Mouse (Mus musculus): ENCODE results near the gene Grin2a. TPM values are rescaled to one million over a fixed set of nuclear protein-coding genes. Genes with fewer than 3 reads are reported as not detected.

The Grin2a gene
- total RNA-seq, 2 experiments from 2014 or later: 250 to 257 TPM

DNA sequence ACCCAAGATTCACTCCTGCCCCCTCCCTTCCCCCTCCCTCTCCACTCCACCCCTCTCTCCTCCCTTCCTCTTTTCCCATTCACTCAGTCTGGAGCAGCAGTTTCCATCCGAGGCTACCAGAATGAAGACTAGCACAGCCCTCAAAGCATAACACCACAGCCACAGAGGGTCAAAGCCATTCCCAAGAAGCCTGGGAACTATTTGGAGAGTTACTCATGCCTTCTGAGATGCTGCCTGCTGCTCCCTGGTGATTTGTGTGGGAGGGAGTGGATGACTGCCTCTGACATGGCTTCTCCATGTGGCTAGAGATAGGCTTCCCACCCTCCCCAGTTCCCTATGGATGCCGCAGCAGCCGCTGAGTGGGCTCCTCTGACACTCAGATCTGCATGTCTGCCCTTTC, 10.3 kb downstream of the Grin2a start:
- intact Hi-C loops (cut with DNase I): no loop called here
- DNase-seq (ENCODE audit: low spot score in 2 of 2): peak in 1 of 2 experiments; percentile 47

DNA sequence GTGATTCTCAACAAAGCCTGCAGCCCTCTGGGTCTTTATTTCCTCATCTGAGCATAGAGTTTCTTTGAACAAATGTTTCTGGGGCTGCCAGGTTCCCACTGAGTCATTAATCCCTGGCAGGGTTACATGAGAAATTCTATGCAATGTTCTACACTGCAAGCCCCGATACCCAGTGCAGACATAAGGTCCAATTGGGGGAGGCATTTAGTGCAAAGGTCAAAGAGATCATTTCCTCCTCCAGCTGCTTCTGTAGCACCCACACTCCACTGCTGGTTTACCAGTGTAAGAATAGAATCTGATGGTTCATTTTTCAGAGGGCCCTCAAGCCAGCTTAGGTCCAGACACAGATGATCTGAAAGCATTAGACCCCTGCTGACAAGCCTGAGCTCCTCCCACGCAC, 14.7 kb downstream of the Grin2a start:
- no peak for DNase-seq (ENCODE audit: low spot score in 2 of 2)
- intact Hi-C loops (cut with DNase I): no loop called here

DNA sequence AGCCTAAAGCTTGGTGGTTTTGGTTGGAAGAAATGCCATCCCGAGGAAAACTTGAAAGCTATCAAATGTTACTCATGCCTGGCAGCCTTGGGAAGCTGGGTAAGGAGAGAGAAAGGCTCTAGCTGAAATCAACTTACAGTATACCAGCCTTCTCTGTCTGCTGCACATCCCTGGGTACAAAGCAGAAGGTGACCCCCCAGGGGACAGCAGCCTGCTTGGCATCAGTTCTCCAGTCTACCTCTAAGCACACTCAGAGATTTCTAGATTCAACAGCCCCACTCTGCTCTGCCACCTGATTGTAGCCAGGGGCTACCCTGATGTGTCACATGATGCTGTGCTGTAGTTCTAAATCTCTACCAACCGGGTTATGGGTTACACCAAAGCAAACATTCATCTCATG, 17.2 kb downstream of the Grin2a start:
- DNase-seq (ENCODE audit: low spot score in 2 of 2): no peak
- intact Hi-C loops (cut with DNase I): no loop called here

DNA sequence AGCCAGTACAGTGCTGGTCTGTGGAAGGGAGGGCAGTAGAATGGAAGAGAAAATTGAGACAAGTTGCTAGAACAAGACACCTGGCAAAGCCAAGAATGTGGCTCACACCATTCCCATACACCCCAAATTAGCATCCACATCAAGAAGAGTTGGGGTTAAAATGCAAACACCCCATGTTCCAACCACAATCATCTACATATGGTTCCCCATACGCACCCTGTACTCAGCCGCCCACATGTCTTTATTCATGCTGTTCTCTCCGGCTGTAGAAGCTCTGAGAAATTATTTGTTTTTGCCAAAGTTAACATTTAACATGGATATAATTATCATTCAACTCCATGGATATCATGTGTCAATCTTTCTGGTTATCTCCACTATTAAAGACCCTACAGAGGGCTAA, 22.7 kb downstream of the Grin2a start:
- intact Hi-C loops (cut with DNase I): no loop called here
- peak; percentile 23 to 62 for DNase-seq (ENCODE audit: low spot score in 2 of 2)

DNA sequence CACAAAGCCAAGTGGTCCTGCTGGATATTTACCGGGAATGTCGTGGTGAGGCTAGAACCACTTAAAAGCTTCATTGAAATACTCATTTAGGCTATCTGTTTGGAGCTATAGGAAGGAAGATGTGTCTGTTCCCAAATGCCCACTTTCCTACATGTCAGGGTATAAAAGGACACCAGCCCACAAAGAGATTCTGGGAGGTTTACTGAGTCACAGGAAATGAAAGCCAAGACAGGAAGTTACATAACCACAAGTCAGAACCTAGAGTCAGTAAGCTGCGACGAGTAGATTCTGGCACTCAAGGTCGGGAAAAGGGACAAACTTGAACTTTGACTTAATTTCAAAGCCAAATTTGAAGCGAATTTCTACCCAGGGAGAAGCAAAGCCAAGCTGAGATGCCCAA, 30.9 kb downstream of the Grin2a start:
- peak in 1 of 2 experiments; percentile 59 for DNase-seq (ENCODE audit: low spot score in 2 of 2)
- intact Hi-C loops (cut with DNase I): no loop called here

DNA sequence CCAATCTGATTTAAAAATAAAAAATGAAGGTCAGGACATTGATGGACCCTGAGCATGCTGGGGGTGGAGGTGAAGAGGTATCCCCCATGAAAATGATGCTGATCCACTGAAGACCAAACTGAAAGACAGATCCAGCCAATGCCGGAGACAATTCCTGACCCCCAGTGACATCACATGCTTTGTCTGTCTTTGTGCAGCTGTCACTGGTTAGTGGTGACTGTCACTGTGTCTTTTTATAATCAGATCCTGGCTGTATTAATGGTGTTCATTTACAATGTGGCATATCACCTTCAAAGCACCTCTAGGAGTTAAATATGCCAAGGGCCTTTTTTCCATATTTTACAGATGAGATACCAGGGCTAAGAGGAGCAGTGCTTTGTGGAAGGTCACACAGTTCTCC, 32.9 kb downstream of the Grin2a start:
- intact Hi-C loops (cut with DNase I): no loop called here
- no peak for DNase-seq (ENCODE audit: low spot score in 2 of 2)

DNA sequence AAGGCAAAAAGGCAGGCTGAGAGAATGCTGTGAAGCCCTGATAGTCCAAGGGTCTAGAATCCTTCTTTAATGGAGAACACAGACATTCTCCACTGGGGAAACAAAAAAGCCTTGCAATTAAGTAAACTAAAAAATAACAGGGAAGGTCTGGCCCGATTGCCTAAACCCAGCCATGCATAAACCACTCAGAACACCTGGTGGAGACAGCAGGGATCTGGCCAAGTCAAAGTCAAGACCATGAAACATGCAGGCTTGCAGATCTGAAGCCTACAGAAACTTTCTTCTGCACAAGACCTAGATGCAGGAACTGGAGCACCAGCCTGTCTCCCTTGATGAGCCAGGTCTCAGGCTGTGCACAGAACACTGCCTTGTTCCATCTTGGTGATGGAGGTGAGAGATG, 36.0 kb downstream of the Grin2a start:
- intact Hi-C loops (cut with DNase I): no loop called here
- DNase-seq (ENCODE audit: low spot score in 2 of 2): no peak

DNA sequence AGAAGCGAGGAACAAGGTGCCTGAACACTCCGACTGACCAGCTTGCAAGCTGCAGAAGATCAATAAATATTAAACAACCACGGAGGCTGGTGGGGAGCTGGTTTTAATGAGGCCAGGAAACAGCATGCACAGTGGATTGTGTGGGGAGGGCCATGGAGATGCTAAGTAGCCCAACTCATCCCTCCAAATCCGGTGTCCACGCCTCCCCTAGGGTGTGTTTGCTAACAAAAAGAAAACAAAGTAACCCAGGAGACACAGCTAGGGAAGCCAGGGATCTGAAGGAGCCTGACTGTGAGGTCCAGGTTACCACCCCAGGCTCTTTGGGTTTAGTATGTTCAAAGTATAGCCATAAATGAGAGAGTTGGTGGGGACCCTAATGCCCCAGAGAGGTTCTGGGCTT, 41.1 kb downstream of the Grin2a start:
- no peak for DNase-seq (ENCODE audit: low spot score in 2 of 2)
- intact Hi-C loops (cut with DNase I): no loop called here

DNA sequence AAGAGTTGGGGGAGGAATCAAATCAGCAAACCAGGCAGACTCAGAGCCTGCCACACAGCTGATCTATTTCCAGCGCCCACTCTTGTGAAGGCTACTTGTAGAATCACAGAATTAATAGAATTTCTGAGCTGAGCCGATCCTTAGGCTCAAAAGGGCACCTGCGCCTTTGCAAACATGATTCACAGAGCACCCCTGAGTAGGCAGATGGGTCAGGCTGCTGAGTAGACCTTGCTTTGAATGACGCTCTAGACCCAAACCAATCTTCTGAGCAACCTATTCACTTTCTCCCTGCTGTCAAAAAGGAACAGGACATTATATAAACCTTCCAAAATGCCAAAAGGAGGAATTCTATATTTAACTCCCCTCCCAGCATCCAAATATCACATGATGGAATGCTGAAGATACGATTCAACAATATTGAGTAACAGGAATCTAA, 41.9 kb downstream of the Grin2a start:
- intact Hi-C loops (cut with DNase I): no loop called here
- DNase-seq (ENCODE audit: low spot score in 2 of 2): peak; percentile 51 to 69

DNA sequence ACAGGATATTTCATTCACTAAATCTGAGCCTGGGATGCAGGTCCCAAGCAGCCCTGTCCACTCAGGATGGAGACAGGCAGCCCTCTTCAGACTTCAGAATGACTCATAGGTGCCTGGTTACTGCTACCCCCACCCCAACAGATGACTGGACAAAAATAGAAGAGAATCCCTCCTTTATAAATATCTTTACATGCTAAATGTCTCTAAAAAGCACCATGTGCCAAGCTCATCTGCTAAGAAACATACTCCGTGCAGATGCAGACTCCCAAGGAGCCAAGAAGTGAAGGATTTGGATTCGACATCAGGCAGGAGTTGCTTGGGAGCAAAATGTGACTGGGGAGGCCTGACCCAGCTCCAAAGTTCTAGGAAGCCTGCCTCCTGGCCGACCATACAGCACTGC, 46.1 kb downstream of the Grin2a start:
- peak in 1 of 2 experiments; percentile 56 for DNase-seq (ENCODE audit: low spot score in 2 of 2)
- intact Hi-C loops (cut with DNase I): no loop called here

DNA sequence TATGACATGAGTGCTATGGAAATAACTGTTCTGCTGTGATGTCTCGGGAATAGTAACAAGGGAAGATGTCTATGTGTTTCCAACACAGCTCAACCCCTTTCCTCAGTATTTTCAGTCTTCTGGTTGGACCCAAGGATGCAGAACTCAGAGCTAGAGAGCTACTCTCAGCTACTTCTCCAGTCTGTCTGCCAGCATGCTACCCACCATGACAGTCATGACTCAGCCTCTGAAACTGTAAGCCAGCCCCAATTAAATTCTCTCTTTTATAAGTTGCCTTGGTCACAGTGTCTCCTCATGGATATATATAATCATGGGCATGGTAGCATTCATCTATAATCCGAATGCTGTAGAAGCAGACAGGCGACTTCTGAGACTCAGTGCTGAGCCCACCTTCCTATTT, 47.9 kb downstream of the Grin2a start:
- intact Hi-C loops (cut with DNase I): no loop called here
- DNase-seq (ENCODE audit: low spot score in 2 of 2): peak in 1 of 2 experiments; percentile 80

DNA sequence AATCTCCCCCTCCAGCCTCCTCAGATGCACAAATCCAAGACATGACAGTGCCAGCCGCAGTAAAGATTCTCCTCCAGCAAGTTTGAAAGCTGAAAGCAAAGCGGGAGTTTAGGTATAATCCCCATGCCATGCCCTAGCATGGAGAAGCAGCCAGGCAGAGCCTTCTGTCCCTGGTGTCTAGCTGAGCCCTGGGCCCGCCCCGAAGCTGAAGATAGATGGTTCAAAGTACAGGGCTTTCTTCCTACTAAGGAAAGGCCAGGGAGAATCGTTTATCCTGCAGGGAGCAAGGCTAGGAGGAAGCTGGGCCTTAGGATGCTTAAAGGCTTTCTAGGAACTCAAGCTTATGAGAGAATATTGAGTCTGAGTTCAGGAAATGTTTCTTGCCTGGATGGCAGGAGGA, 50.5 kb downstream of the Grin2a start:
- intact Hi-C loops (cut with DNase I): no loop called here
- DNase-seq (ENCODE audit: low spot score in 2 of 2): no peak

DNA sequence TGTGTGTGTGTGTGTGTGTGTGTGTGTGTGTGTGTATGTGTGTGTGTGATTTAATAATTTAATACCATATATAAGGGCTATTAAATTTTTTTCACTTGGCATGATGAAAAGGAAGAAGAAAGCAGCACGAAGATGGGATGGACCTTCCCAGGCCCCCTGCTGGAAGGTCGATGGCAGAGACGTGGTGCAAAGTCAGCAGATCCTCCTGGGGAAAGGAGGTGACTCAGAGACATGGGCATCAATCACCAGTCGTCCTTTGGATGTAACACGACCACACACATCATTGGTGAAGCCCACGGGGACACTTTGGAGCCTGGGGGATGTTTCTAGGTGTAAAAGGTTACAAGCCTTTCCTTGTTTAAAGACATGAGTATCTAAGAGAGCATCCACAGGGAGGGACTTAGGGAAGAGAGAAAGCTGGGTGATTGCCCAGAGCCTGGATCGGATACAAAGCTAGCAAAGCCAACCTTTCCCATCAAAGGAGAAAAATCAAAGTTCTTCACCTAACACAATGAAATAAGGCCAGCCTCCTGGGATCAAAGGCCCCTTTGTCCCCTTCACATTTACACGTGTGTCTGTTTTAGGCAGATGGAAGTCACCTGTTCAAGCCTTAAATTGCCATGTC, 53.9 kb downstream of the Grin2a start:
- DNase-seq (ENCODE audit: low spot score in 2 of 2): peak in 1 of 2 experiments; percentile 28
- intact Hi-C loops (cut with DNase I): no loop called here

DNA sequence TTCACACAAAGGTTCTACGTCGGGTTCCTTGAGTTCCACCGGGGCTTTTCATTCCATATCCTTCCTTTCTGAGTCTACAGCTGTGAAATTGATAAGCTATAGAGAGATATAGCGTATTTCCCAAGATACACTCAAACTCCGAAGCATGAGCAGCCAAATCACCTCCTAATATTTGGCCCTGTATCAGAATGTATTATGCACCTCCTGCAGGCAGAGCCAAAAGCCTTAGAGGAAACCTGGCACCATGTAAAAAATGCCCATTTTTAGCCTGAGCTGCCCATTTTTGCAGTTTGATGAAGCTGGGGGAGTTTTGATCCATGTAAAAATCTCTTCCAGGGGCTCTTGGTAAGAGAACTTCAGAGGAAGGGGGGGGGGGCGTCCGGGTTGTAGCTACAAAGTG, 54.6 kb downstream of the Grin2a start:
- no peak for DNase-seq (ENCODE audit: low spot score in 2 of 2)
- intact Hi-C loops (cut with DNase I): no loop called here

DNA sequence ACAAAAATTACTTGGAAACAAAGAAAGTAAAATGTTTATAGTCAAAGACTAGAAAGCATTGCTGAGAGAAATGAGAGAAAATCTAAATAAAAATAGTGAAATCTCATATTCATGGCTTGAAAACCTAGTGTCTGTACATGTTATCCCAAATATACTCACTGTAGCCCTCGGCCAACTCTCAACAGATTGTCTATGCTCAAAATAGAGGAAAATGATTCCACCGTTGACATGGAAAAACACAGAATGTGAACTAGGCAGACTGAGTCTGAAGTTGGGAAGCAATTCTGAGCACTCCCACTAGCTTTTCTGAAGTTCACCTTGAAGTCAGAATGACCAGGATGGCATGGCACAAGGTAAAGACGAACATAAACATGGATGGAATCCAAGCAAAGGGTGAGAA, 84.7 kb downstream of the Grin2a start:
- intact Hi-C loops (cut with DNase I): no loop called here
- peak in 1 of 2 experiments; percentile 82 for DNase-seq (ENCODE audit: low spot score in 2 of 2)

DNA sequence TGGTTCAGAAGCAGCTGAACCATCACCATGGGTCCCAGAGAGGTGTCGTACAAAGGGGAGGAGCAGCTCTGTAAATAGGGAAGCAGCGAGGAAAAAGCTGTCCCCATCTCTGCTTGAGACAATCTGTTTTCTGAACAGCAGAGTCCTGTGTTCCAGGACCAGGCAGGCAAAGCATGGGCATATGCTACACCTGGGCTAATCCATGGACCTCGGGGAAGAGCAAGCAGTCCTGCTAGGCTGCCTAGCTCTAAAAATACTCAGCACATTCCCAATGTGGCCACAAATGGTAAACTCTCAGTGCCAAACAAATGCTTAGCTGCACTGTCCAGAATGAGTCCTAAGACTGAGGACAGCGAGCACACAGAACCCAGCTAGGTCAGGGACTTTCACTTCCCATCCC, 86.1 kb downstream of the Grin2a start:
- DNase-seq (ENCODE audit: low spot score in 2 of 2): no peak
- intact Hi-C loops (cut with DNase I): no loop called here

DNA sequence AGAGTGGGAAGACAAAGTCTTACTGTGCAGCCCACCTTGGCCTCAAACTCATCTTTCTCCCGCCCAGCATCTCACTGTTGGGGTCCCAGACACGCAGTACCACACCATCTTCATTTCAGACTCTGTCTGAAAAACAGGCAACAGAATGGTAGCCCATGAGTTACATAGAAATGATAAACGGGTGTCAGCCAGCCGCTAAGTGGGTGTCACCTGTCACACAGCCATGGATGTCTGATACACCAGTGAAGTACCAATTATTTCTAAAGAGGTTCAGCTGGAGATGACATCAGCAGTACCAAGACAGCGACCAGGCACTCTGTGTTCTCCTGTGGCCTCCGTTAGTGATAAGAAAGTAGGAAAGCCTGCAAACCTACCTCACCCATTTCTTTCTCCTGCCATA, 90.9 kb downstream of the Grin2a start:
- no peak for DNase-seq (ENCODE audit: low spot score in 2 of 2)
- intact Hi-C loops (cut with DNase I): no loop called here

DNA sequence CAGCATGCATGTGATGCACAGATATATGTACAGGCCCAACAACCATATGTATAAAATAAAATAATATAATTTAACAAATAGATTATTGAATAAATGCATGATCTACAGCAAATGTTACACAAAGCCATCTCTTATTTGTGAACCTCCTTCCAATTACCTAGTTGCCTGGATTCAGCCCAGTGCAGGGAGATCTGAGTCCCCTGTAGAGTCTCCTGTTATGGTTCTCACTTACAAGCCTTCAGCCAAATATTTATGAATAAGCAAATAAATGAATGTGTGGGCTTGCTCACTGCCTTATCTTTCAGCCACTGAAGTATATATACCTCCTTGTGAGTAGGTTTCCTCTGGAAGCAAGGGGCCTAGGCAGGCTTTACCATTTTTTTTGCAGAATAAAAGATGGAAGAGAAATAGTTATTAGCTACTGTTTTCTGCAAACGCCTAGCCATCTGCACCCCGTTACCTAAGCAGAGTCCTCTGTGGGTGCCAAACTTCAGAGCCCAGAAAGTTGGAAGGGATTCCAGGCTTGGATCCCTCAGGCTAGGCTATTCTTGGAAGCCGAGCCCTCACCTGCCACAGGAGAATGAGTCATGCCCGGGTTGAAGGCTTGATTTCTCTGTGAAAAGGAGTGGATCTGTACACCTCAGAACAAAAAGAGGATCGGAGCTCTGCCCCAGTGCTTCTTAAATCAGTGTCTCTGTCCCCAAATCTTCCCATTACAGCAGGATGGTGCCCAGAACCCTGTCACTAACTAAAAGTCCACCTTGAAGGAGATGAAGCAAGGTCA, 92.5 kb downstream of the Grin2a start:
- intact Hi-C loops (cut with DNase I): no loop called here
- peak; percentile 23 to 70 for DNase-seq (ENCODE audit: low spot score in 2 of 2)

DNA sequence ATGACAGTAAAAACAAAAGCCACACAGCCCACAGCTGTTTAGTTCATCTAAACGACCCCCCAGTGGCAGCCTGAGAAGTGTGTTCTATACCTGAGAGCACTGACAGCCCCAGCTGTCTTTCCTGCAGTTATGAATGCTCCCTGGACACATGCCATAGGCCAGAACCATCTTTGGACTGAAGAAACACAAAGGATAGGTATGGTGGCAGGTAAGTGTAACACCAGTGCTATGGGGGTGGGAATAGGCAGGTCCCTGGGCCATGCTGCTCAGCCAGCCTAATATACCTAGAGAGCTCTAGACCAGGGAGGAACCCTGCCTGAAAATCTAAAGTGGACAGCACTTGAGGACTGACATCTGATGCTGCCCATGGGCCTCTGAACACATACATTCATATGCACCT, 93.9 kb downstream of the Grin2a start:
- DNase-seq (ENCODE audit: low spot score in 2 of 2): no peak
- intact Hi-C loops (cut with DNase I): no loop called here

DNA sequence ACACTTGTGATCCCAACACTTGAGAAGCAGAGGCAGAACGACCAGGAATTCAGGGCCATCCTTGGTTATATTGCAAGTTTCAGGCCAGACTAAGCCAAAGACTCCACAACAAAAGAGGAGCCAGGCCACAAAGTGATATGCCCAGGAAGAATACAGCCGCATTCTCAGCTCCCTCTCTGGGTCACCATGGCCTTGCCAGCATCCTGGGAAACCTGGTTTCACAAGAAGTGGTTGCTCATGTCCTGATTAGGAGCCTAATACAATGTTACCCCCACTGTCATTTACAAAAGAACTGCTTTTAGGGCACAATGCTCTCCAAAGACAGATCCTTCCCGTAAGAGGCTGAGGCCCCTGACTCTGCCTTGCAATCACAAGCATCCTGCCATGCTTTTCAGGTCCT, 94.4 kb downstream of the Grin2a start:
- intact Hi-C loops (cut with DNase I): no loop called here
- DNase-seq (ENCODE audit: low spot score in 2 of 2): no peak

DNA sequence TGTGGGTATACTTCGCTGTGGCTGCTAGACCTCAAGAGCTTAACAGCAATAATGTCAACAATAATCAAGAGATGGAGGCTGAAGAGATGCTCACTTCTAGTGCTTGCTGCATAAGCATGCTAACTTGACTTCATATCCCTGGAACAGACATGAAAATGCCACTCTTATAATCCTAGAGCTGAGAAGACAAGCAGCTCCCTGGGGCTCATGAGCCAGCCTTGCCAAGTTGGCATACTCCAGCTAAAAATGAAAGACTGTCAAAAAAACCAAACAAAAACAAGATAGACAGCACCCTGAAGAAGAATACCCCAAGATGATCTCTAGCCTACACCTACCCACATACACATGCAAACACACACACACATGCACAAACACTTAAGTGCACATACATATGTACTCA, 95.2 kb downstream of the Grin2a start:
- intact Hi-C loops (cut with DNase I): no loop called here
- DNase-seq (ENCODE audit: low spot score in 2 of 2): no peak

Data from left cerebral cortex, postnatal 25 days (tissue).